Mouse (Mus musculus) forebrain, embryonic 14.5 days (tissue): Measurements from ENCODE around the gene Card19. TPM values are rescaled to one million over a fixed set of nuclear protein-coding genes. Genes with fewer than 3 reads are reported as not detected.
A peak's percentile ranks its signal among the peaks of the same experiment; 100 is the strongest.

Source experiments
- ATAC-seq: fragments of 200-750 bp; cut with Nextera tagmentation; 2 replicates; pipeline ENCODE4 v1.8.0; 2017; ENCODE audit warnings: mild to moderate bottlenecking, moderate library complexity
- DNase-seq: peaks from one replicate; pipeline ENCODE4 v3.0.0-alpha.2; 2015; ENCODE audit warnings: low spot score
- H3K27ac ChIP-seq: fragments of 300-500 bp; sonication (generic); 2 replicates; pipeline ENCODE4 v1.5.1; 2014; ENCODE audit warnings: low read depth, mild to moderate bottlenecking, control low read depth, low read length, moderate library complexity
- H3K27me3 ChIP-seq: fragments of 300-500 bp; sonication (generic); replicated peaks from 2 replicates; pipeline ENCODE4 v1.6.1; 2014; ENCODE audit warnings: low read length, control low read depth, mixed read lengths; ENCODE audit not compliant: control insufficient read depth, insufficient read depth
- H3K36me3 ChIP-seq: fragments of 300-500 bp; sonication (generic); 2 replicates; pipeline ENCODE4 v1.6.1; 2014; ENCODE audit warnings: low read length, control low read depth; ENCODE audit not compliant: control insufficient read depth, insufficient read depth
- H3K4me1 ChIP-seq: fragments of 300-500 bp; sonication (generic); 2 replicates; pipeline ENCODE4 v1.6.1; 2014; ENCODE audit warnings: antibody characterized with exemption, low read length, control low read depth; ENCODE audit not compliant: control insufficient read depth, insufficient read depth
- H3K4me2 ChIP-seq: fragments of 300-500 bp; sonication (generic); 2 replicates; pipeline ENCODE4 v1.6.1; 2014; ENCODE audit warnings: mild to moderate bottlenecking, control low read depth, low read length
- H3K4me3 ChIP-seq: fragments of 300-500 bp; sonication (generic); 2 replicates; pipeline ENCODE4 v1.5.1; 2014; ENCODE audit warnings: low read depth, low read length, control low read depth
- H3K9ac ChIP-seq: fragments of 300-500 bp; sonication (generic); 2 replicates; pipeline ENCODE4 v1.6.1; 2014; ENCODE audit warnings: mild to moderate bottlenecking, low read length, control low read depth, moderate library complexity
- H3K9me3 ChIP-seq: fragments of 300-500 bp; sonication (generic); replicated peaks from 2 replicates; pipeline ENCODE4 v1.6.1; 2016; ENCODE audit warnings: low read length, control low read depth, mixed read lengths; ENCODE audit not compliant: control insufficient read depth
- WGBS: fragments of 180-500 bp; shearing (Covaris S2); extraction: QIAGEN DNeasy Blood & Tissue Kit; methylation state at CpG from one replicate; pipeline ENCODE4 v1.1.7; 2014; 5-methylcytosine and 5-hydroxymethylcytosine counted together
- polyA plus RNA-seq: library from polyadenylated mRNA; unstranded; fragments of >200 nt; fragmentation: Nextera tagmentation; extraction: Ambion mirVana; gene quantifications from 2 replicates; pipeline ENCODE4 v1.2.1, GENCODE M21; 2014

The Card19 gene
- polyA plus RNA-seq, 1 experiment from 2014 or later: 23.8 TPM

DNA sequence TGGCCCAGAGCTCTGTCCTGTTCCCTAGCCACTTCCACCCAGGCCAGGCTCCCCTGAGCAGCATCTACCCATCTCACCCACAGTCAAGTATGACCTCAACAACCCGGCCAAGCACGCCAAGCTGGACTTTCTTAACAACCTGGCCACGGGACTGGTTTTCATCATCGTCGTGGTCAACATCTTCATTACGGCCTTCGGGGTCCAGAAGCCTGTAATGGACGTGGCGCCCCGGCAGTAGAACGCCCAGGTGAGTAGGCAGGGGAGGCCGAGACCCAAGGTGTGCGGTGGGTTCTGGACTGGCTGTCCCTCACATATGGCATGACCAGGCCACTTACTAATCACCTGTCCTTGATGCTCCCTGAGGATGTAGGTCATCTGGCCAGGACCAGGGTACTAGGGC is 21.0 kb downstream of the Card19 start:
- no peaks in the 10 kb centered on the region for H3K27me3 ChIP-seq
- H3K4me1 ChIP-seq: peaks cover 4% of the 10 kb centered on the region; the same call in 1 of the 2 replicates
- no peak overlapping the region for H3K4me2 ChIP-seq
- no peak overlapping the region for H3K4me3 ChIP-seq
- no peaks in the 10 kb centered on the region for H3K36me3 ChIP-seq
- no peak for DNase-seq
- no peak for ATAC-seq
- H3K9ac ChIP-seq: no peak overlapping the region
- 97% methylated on average over 13 of the region's 13 CpGs for WGBS
- H3K27ac ChIP-seq: no peak overlapping the region
- H3K9me3 ChIP-seq: no peaks in the 10 kb centered on the region

DNA sequence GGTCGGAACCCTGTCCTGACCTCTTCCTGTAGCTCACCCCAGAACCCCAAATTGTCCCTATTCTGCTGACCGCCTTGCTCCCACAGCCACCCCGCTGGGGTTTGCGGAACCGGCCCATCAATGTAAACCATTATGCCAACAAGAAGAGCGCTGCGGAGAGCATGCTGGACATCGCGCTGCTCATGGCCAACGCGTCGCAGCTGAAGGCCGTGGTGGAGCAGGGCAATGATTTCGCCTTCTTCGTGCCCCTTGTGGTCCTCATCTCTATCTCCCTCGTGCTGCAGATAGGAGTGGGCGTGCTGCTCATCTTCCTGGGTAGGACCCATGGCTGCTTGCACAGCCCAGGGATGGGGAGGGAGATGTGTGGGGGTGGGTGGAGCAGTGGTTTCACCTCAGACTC is 22.2 kb downstream of the Card19 start:
- no peak for ATAC-seq
- 95% methylated on average over 17 of the region's 17 CpGs for WGBS
- peaks cover 4% of the 10 kb centered on the region; the same call in 1 of the 2 replicates for H3K4me1 ChIP-seq
- H3K36me3 ChIP-seq: no peaks in the 10 kb centered on the region
- no peaks in the 10 kb centered on the region for H3K27me3 ChIP-seq
- H3K9me3 ChIP-seq: no peaks in the 10 kb centered on the region
- H3K4me2 ChIP-seq: no peak overlapping the region
- H3K9ac ChIP-seq: no peak overlapping the region
- H3K27ac ChIP-seq: no peak overlapping the region
- DNase-seq: no peak
- H3K4me3 ChIP-seq: no peak overlapping the region

DNA sequence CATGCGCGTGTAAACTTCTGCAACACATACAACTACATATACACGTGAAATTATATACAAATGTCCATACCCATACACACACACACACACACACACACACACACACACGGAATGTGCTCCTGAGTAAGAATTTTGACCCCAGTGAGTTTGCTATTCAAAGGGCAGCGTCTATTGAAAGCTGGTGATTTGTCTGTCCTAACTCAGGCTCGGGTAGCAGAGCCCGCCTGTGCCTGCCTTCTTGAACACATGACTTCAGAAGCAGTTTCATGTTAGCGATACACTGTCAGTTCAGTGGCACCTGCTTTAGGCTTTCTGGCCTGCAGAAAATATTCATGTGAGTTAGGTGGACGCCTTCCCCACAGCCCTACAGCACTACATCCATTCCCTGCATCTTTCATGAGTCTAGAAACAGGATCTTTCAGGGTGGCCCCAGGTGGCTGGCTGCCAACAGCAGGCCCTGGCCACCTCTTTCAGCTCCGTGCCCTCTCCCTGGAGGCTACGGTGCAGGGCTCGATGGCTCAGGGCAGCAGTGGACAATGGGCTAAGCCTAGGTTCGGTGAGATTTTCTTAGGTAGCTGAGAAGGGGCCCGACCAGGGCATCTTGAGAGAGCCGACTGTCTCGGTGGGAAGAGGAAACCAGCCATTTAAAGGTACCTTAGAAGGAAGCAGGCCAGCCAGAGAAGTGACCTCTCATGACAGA is 23.5 kb downstream of the Card19 start:
- no peaks in the 10 kb centered on the region for H3K36me3 ChIP-seq
- ATAC-seq: no peak
- H3K4me2 ChIP-seq: no peak overlapping the region
- no peak overlapping the region for H3K27ac ChIP-seq
- H3K4me1 ChIP-seq: peaks cover 6% of the 10 kb centered on the region; the same call in 1 of the 2 replicates
- no peak overlapping the region for H3K4me3 ChIP-seq
- 62% methylated on average over 16 of the region's 16 CpGs for WGBS
- DNase-seq: no peak
- H3K9ac ChIP-seq: no peak overlapping the region
- no peaks in the 10 kb centered on the region for H3K9me3 ChIP-seq
- H3K27me3 ChIP-seq: no peaks in the 10 kb centered on the region

DNA sequence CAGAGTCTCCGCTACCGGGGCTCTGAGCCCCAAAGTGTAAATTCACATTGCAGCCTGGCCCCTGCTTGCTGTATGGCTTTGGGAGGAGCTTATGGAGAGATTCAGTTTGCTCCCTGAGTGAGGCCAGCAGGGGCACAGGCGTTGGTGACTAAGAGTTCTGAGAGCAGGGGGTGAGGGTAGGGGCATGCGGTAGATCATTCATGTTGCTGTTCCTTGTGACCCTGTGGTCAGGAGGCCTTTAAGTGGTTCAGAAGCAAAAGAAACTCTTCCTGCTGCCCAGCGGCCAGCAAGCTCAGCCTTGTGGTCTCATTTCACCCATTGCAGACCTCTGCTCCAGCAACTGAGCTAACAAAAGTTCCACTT is 24.2 kb downstream of the Card19 start:
- no peaks in the 10 kb centered on the region for H3K27me3 ChIP-seq
- H3K36me3 ChIP-seq: no peaks in the 10 kb centered on the region
- H3K9me3 ChIP-seq: no peaks in the 10 kb centered on the region
- WGBS: 62% methylated on average over 5 of the region's 5 CpGs
- no peak overlapping the region for H3K9ac ChIP-seq
- no peak overlapping the region for H3K4me3 ChIP-seq
- no peak for ATAC-seq
- H3K27ac ChIP-seq: no peak overlapping the region
- no peak for DNase-seq
- peaks cover 9% of the 10 kb centered on the region; the same call in 1 of the 2 replicates for H3K4me1 ChIP-seq
- no peak overlapping the region for H3K4me2 ChIP-seq

DNA sequence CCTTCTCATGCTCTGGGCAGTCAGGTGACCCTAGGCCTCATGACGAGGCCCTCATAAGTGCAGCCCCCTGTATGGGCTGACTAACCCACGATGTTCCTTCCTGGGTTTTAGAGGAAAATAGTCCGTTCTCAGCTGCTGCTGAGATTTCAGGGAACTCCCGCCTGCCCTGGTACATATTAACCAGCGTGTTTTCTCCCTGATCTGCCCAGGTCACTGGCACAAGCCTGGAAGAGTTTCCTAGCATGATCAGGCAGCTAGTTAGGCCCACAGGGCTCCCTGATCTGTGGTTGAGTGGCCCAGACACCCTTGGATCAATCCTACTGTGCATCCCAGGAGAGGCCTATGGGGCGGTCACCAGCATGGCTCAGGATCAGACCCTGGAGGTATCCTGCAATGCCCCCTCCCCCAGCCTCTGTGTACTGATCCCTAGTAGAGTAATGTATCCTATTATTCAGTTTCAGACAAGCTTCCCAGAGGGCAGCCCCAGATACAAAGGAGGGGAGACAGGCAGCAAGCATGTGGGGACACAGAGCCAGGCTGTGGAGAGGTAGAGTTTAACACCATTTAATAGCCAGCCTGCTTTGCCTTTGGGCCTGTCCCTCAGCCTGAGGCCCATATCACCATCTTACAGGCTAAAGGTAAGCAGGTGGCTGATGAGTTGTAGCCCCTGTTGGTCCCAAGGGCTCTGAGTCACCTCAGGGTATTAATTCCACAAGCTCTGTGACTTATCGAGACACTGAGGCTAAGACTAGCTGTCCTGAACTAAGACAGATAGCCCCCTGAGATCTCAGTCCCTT is 24.8 kb downstream of the Card19 start:
- Histone ChIP-seq H3K27ac (no peak overlapping the region), H3K36me3 (no peaks in the 10 kb centered on the region), H3K9ac (no peak overlapping the region), H3K27me3 (no peaks in the 10 kb centered on the region), H3K4me3 (no peak overlapping the region), H3K9me3 (no peaks in the 10 kb centered on the region), H3K4me1 (peaks cover 9% of the 10 kb centered on the region; the same call in 1 of the 2 replicates), H3K4me2 (no peak overlapping the region)
- ATAC-seq: no peak
- 89% methylated on average over 7 of the region's 7 CpGs for WGBS
- no peak for DNase-seq

DNA sequence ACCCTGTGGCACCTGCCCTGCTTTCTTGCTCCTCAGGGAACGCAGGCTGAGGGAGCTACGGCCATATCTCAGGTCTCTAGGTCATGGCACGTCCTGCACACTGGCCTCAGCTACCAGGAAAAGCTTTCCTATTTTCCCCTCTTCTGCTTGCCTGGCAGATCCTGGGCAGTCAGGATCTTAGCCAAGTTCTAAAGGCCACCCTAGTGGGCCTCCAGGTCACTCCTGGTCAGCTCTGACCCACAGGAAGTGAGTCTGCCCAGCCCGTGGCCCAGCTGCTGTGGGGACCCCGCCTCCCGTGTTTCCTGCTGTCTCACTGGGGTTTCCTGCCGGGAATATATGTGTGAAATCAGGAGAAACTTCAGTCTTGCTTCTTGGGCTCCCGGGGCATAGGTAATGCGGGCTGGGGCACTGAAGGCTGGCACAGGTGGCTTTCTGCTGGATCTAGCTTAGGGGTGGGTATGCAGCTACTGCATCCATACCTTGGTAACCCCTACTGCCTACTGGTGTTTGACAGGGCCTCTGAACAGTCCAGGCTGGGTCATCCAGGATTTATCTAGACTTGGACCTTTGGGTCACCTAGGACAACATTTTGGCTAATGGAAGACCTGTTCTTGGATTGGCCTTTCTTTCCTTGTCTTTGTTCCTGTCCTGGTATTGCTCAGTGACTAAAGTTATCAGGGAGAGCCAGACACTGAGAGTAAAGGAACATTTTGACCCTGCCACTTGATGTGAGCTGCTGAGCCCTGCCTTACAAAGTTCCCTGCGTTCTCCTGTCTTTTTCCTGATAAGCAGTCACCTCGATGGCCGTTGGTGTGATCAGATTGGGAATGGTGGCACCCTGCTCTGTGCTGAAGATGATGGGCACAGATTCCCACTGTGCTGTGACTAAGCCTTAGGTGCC is 25.6 kb downstream of the Card19 start:
- H3K9ac ChIP-seq: no peak overlapping the region
- no peak for ATAC-seq
- H3K4me1 ChIP-seq: peaks cover 9% of the 10 kb centered on the region; the same call in 1 of the 2 replicates
- WGBS: 86% methylated on average over 12 of the region's 12 CpGs
- no peak overlapping the region for H3K27ac ChIP-seq
- no peak overlapping the region for H3K4me3 ChIP-seq
- H3K4me2 ChIP-seq: no peak overlapping the region
- H3K27me3 ChIP-seq: no peaks in the 10 kb centered on the region
- DNase-seq: no peak
- no peaks in the 10 kb centered on the region for H3K36me3 ChIP-seq
- no peaks in the 10 kb centered on the region for H3K9me3 ChIP-seq

DNA sequence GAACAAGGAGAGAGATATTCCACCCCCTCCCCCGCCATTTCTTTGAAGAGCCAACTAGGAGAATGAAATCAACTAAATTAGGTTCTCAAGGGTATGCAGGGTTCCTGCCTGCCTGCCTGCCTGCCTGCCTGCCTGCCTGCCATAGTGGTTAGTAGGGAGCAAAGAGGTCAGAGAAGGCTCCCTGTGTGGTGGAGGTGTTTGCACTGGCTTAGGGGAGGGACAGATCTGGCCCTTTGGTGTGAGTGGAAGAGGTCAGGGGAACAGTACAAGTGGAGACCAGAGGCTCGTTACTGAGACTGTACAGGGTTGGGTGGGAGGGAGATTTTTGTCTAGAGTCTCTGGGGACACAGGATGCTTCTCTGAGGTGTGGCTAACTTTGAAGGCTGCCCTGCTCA is 26.9 kb downstream of the Card19 start:
- Histone ChIP-seq H3K4me3 (no peak overlapping the region), H3K27me3 (no peaks in the 10 kb centered on the region), H3K36me3 (no peaks in the 10 kb centered on the region), H3K9me3 (no peaks in the 10 kb centered on the region), H3K4me2 (no peak overlapping the region; the same call in 1 of the 2 replicates), H3K4me1 (peaks cover 9% of the 10 kb centered on the region; the same call in 1 of the 2 replicates), H3K9ac (no peak overlapping the region), H3K27ac (no peak overlapping the region)
- no peak for DNase-seq
- 47% methylated on average over 2 of the region's 2 CpGs for WGBS
- ATAC-seq: no peak

DNA sequence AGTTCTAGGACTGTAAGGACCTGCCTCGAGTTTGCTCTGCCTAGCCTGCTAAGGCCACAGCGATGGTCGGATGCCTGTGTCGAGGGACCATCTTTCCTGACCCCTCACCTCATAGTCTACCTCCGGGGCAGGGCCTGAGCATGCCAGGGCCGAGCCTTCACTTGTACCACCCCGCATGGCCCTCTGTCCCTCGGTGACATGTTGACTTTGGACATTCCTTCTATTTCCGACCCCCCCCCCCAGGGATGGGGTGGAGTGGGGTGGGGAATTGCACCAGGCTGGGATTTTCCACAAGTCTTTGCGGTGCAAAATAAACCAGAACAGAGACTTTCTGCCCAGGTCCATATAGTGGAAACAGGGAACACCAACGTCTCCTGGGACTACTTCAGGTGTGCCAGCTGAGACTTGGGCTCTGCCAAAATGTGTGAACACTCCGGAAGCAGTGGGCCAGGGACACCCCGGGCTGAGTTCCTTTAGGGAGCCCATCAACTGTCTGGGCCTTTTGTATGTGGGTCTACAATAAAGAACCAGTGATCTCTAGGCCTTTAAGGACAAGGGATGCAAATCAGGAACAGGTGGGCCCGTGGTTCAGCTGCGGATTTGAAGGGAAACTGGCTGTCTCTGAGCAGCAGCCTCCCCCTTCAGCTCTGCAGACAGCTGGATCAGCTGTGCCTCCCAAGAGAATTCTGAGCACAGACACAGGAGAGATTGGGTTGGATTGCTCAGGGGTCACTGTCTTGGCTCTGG is 27.4 kb downstream of the Card19 start:
- peak overlapping the region; percentile 100 for H3K4me2 ChIP-seq
- WGBS: 29% methylated on average over 15 of the region's 15 CpGs
- DNase-seq (no peak), ATAC-seq (no peak)
- H3K9me3 ChIP-seq: no peaks in the 10 kb centered on the region
- H3K27me3 ChIP-seq: no peaks in the 10 kb centered on the region
- H3K9ac ChIP-seq: peak overlapping the region; percentile 70
- no peaks in the 10 kb centered on the region for H3K36me3 ChIP-seq
- H3K27ac ChIP-seq: peak overlapping the region; percentile 14; the same call in 1 of the 2 replicates
- H3K4me1 ChIP-seq: peaks cover 9% of the 10 kb centered on the region; the same call in 1 of the 2 replicates
- H3K4me3 ChIP-seq: peak overlapping the region; percentile 70
